In genomic region chr1:78518907-78519306, GRCm38 (mm10) we compare ENCODE assay signal across 39 mouse cellular contexts. TPM values are rescaled to one million over a fixed set of nuclear protein-coding genes. Genes with fewer than 3 reads are reported as not detected.
"Had no signal": no experiment of that assay in that cellular context is flagged by ENCODE, and none has a peak within 500 bp of the region (broad histone marks: within the 10 kb centered on the region; RNA-seq: fewer than 3 reads in every experiment).

No protein-coding gene starts in this region.

- ATAC-seq: hindbrain, embryonic 16.5 days; inflammation-experienced regulatory T-cells, adult 6 months; liver, embryonic 12.5 days had no signal

- H3K27ac ChIP-seq: gastrocnemius, adult 2 months; heart, embryonic 13.5 days; heart, embryonic 15.5 days; hindbrain, embryonic 10.5 days; hindbrain, embryonic 12.5 days; hindbrain, embryonic 14.5 days; kidney, embryonic 15.5 days; kidney, postnatal 0 days; limb, embryonic 13.5 days; limb, embryonic 15.5 days; liver, embryonic 12.5 days; liver, embryonic 14.5 days had no signal

- H3K36me3 ChIP-seq: heart, embryonic 13.5 days; heart, embryonic 15.5 days; hindbrain, embryonic 10.5 days; hindbrain, embryonic 12.5 days; kidney, embryonic 15.5 days; limb, embryonic 13.5 days; limb, embryonic 15.5 days; liver, embryonic 12.5 days had no signal

- H3K27me3 ChIP-seq: heart, embryonic 13.5 days; heart, embryonic 15.5 days; hindbrain, embryonic 12.5 days; kidney, embryonic 15.5 days; limb, embryonic 13.5 days; limb, embryonic 15.5 days had no signal

- H3K9me3 ChIP-seq: heart, embryonic 15.5 days; hindbrain, embryonic 12.5 days; kidney, embryonic 15.5 days; limb, embryonic 15.5 days; liver, embryonic 12.5 days had no signal

- DNase-seq: gastrocnemius, adult 2 months; gastrocnemius, postnatal 10 days; gastrocnemius, postnatal 25 days; heart, postnatal 14 days; heart, postnatal 4 days; kidney, adult 11 months; kidney, adult 2 months; kidney, adult 9 months; kidney, postnatal 14 days; kidney, postnatal 36 days; layer of hippocampus, adult 9-11 months; layer of hippocampus, postnatal 36 days; left cerebral cortex, postnatal 4 days had no signal

- H3K4me1 ChIP-seq: heart, embryonic 13.5 days; heart, embryonic 15.5 days; hindbrain, embryonic 10.5 days; hindbrain, embryonic 12.5 days; kidney, embryonic 15.5 days; limb, embryonic 13.5 days; limb, embryonic 15.5 days; liver, embryonic 12.5 days had no signal

- H3K4me3 ChIP-seq: gastrocnemius, adult 2 months; heart, embryonic 13.5 days; heart, embryonic 15.5 days; hindbrain, embryonic 10.5 days; hindbrain, embryonic 12.5 days; kidney, embryonic 15.5 days; limb, embryonic 13.5 days; limb, embryonic 15.5 days; liver, embryonic 12.5 days had no signal

RNA-seq across cellular contexts. Expression of gene BC035947, which starts 6.9 kb away (rescaled TPM):
- total RNA-seq: gastrocnemius, adult 2 months; gastrocnemius, postnatal 10 days; gastrocnemius, postnatal 25 days; gastrocnemius, postnatal 4 days; granulocyte monocyte progenitor cell, adult 5-6 weeks; heart, adult 8-10 months; heart, postnatal 14 days; heart, postnatal 4 days; liver, adult 2 months had no signal
- polyA plus RNA-seq: heart, embryonic 15.5 days; heart, postnatal 0 days; inflammation-experienced regulatory T-cells, adult 6 months; liver, adult 2 months; liver, embryonic 12.5 days; liver, embryonic 16.5 days had no signal

RNA-seq across cellular contexts. Expression of gene Mogat1, which starts 8.1 kb away (rescaled TPM):
- total RNA-seq: gastrocnemius, adult 2 months; gastrocnemius, postnatal 10 days; gastrocnemius, postnatal 4 days; granulocyte monocyte progenitor cell, adult 5-6 weeks; heart, adult 8-10 months; heart, postnatal 14 days; heart, postnatal 4 days; layer of hippocampus, postnatal 14 days; layer of hippocampus, postnatal 36 days; left cerebral cortex, adult 18-20 months; left cerebral cortex, adult 8-10 months; left cerebral cortex, postnatal 10 days; left cerebral cortex, postnatal 25 days; left cerebral cortex, postnatal 4 days had no signal
- polyA plus RNA-seq: heart, embryonic 11.5 days; heart, embryonic 13.5 days; heart, embryonic 15.5 days; hindbrain, embryonic 10.5 days; hindbrain, embryonic 12.5 days; inflammation-experienced regulatory T-cells, adult 6 months; limb, embryonic 11.5 days; limb, embryonic 13.5 days; liver, embryonic 12.5 days; liver, embryonic 16.5 days had no signal
